Mouse (Mus musculus) spleen, postnatal 14 days (tissue): ENCODE measurements around the gene Kdm2b.

ENCODE experiments used
- DNase-seq, 2 experiments: peaks; one replicate each; pipeline ENCODE4 v3.0.0; 2021 to 2022; ENCODE audit warnings: low spot score in 2 of 2

Kdm2b gene

GRCm38 (mm10) chr5:122927092-122927491 lies 62.5 kb downstream of the Kdm2b start:
- DNase-seq = no peak

- no peak for DNase-seq
Observed at GRCm38 (mm10) chr5:122926341-122926740, 63.3 kb downstream of the Kdm2b start.

GRCm38 (mm10) chr5:122925534-122925958 lies 64.1 kb downstream of the Kdm2b start:
- DNase-seq = peak in 1 of 2 experiments; percentile 58

GRCm38 (mm10) chr5:122923871-122924465 lies 65.7 kb downstream of the Kdm2b start:
- no peak for DNase-seq

GRCm38 (mm10) chr5:122921941-122922340 lies 67.7 kb downstream of the Kdm2b start:
- DNase-seq = no peak

DNA sequence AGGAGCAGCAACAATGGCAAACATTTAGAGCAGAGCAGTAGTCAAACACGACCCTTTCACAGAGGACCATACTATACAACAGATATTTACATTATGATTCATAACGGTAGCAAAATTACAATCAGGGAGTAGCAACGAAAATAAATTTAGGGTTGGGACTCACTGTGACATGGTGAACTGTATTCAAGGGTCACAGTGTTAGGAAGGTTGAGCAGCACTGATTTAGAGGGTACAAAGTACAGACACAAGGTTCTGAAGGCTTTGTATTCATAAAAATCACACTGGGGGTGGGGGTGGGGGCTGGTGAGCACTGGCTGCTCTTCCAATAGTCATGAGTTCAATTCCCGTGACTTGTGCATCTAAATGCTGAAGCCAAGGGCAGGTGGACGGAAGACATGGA lies 69.1 kb downstream of the Kdm2b start:
- DNase-seq = no peak

DNA sequence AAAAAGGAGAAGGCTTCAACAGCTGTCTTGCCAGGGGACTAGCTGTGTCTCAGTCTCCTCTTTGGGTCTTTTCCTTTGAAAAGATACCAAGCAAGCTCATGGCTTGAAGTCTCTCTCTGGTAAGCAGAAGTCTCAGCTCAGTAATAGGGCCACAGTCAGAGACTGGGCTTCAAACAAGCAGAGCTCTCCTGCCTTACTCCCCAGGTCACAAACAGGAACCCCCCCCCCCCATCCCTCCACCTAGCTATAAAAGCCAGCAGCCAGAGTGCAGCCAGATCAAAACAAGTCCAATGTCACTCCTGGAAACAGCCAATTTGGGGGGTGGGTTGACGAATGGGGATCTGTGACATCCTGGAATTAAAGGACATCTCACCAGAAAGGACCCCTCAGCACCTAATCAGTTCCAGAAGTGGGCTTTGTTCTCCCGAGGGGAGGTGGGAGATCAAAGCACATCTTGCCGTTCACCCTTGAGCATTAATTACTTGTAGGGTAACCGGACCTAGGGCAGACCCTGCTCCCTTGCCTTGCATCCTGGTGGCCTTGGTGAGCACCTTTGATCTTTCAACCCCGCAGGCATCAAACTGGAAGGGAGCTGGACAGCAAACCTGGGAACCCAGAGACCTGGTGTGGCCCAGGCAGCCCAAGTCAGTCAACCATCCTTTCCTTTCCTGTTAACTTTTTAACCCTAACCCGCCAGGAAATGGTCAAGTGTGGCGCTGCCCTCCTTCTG lies 71.5 kb downstream of the Kdm2b start:
- no peak for DNase-seq

GRCm38 (mm10) chr5:122916147-122916546 lies 73.5 kb downstream of the Kdm2b start:
- no peak for DNase-seq

DNA sequence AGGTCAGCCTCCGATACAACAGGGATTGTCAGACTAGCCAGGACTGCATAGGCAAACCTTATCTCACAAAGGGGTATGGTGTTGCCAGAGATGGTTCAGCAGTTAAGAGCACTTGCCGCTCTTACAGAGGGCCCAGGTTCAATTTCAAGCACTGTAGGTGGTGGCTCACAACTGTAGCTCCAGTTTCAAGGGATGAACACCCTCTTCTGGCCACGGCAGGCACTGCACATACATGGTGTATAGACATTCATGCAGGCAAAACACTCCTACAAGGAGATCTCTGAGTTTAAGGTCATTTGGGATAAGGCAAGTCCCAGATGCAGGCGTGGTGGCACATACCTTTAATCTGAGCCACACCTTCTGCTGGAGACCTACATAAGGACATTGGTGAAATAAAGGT lies 76.8 kb downstream of the Kdm2b start:
- no peak for DNase-seq

DNA sequence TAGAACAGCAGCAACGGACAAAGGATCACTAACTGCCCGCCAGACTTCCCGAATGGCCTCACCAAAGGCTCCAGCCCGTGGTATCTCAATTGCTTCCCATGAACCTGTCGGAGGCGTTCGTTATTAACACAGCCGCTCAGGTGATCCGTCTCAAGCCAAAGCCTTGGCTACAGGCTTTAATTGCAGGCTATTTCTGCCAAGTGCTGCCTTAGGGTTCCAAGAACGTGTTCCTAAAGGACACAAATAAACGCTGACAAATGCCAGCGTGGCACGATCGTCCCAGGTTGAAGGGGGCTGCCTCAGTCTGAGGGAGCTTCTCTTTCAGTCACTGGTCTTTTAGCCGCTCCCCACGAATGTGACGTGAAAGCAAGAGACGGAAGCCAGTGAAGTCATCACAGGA lies 80.1 kb downstream of the Kdm2b start:
- DNase-seq = no peak

DNA sequence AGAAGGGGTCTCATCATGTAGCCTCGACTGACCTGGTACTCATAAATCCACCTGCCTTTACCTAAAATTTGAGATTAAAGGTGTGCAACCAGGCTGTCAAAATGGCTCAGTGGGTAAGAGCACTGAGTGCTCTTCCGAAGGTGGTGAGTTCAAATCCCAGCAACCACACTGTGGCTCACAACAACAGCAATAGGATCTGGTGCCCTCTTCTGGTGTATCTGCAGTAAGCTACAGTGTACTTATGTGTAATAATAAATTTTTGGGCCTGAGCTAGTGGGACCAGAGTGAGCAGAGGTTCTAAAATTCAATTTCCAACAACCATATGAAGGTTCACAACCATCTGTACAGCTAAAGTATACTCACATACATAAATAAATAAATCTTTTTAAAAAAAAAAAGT lies 81.6 kb downstream of the Kdm2b start:
- no peak for DNase-seq

DNA sequence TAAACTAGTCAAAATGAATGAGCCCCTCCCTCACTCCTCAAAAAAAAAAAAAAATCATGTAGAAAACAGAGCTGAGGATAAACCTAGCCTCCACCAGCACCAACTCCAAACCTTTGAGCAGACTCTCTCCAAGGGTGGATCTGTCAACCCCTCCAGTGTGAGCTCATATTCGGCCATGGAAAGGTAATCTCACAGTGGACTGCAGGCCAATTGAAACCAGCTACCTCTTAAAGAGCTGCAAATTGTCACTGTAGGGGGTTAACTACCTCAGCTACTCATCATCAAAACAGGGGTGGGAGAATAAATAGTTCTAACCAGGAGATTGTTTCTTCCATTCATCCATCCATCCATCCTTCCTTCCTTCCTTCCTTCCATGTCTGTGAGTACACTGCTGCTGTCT lies 82.4 kb downstream of the Kdm2b start:
- DNase-seq = no peak

DNA sequence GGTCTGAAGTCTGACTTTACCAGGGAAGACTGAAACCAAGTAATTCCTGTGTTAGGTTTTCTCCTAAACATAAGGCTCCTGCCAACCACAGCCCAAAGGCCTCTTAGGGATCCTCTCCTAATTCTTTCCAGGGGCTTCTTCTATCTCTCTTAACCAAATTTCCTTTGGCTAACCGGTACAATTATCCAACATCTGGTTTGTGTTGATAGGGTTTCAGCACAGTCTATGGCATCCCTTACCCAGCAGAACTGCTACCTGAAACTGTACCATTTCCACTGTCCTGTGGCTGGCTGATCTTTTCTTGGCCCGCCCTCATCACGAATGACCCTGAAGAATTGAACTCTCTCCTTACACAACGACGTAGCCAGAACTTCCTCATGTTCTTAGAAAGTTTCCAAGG lies 86.5 kb downstream of the Kdm2b start:
- DNase-seq = no peak

- no peak for DNase-seq
Observed at GRCm38 (mm10) chr5:122902228-122902627, 87.4 kb downstream of the Kdm2b start.

DNA sequence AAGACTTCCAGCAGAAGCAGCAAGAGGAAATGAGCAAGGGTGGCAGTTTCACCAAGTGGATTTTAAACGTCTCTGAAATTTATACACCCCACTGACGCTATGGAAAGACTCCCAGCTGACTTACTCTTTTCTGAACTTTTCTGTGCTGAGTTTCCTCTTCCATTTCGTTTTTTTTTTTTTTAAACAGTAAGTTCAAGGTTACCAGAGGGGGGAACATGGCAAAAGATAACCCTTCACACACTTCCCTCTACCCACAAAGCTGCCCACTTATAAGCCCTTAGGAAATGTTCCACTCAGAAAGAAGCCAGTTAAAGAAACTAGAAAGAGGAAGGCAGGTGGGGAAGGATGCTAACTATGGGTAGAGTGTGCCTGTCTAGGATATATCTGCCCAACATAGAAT lies 88.0 kb downstream of the Kdm2b start:
- no peak for DNase-seq

- DNase-seq = no peak
Observed at GRCm38 (mm10) chr5:122901179-122901578, 88.4 kb downstream of the Kdm2b start.

DNA sequence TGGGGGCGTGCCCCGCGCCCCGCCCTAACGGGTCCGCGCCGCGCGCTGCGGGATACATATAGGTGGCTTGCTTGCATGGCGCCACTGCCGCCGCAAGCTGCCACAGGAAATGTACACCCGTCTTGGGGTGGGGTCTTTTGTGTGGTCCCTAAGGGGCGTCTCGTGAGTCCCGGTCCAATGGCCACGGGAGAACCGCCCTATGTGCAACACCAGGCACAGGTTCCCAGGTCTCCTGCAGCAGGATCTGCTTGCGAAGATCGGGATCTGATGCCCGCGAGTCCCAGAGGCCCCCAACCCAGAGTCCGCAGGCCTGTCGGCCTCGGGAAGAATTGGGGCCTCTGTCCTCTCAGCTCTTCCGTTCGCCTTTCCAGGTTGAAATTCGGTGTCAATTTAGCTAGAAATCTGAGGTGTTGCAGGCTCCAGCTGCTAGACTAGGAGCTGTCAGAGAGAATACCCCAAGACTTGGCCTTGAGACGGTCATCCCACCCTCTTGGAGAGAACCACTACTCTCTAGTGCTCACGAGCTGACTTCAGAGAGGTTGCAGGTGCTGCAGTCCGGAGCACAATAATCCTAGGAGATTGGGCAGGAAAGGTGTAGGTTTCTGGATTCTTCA lies 89.0 kb downstream of the Kdm2b start:
- DNase-seq = no peak

GRCm38 (mm10) chr5:122899777-122900557 lies 89.7 kb downstream of the Kdm2b start:
- peak; percentile 76 to 83 for DNase-seq

DNA sequence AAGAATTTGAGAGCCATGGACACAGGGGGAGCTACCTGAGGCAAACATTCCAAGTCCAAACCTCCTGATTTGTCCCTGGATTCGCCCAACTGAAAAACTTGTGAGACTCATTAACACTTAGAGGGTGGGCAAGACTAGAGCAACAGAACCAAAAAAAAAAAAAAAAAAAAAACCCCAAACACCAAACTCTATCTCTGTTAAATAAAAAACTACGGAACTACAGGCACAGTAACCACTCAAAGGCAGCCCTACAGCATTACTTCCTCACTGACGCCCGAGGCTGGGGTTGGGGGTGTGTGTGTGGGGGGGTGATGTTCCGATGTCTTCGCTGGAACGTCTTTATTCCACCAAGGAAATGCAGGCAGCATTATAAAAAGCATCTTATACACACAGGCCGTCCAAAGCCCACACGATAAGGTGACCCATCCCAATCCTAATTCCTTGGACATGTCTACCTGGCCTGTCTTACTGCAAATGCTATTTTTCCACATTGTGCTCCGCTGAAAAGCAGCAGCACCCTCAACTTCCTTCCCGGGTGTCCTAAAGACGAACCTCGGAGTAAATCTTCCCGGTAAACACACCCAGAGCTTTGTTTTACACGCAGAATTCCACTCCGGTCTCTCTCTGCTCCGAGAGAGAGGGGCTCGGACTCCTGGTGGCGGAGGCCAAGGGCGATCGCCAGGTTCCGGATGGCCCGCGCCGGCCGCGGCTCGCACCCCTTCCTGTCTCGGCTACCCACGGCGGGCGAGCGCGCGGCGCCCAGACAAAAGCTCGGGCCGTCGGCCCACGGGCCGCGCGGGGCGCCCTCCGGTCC lies 90.5 kb downstream of the Kdm2b start:
- DNase-seq = peak in 1 of 2 experiments; percentile 36

- no peak for DNase-seq
Observed at GRCm38 (mm10) chr5:122898153-122898552, 91.5 kb downstream of the Kdm2b start.

DNA sequence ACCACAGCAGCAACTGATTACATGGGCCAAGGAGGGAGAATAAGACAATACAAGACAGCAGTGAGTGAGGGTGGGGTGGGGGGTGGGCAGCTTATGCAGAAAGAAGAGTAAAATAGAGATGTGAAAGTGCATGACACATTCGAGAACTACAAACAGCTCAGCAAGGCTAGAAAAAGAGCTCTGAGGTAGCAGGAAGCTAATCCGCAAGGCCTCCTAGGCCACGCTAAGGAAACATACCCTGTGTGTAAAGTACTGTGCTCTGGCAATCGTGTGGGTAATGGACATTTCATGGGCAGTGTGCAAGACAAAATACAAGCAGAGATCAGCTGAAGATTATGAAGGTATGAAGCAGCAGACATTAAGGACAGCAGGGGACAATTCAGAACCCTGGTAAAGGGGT lies 94.8 kb downstream of the Kdm2b start:
- DNase-seq = no peak
